Mouse (Mus musculus): ENCODE measurements around the gene Eif3m. TPM values are rescaled to one million over a fixed set of nuclear protein-coding genes. Genes with fewer than 3 reads are reported as not detected.
"Not testable (repeated sequence)": the region's sequence is repeated elsewhere in the genome, so short reads cannot be mapped to it uniquely, and the experiment has no call there.

Gene Eif3m
- polyA plus RNA-seq, 1 experiment, result 133 TPM

GRCm38 (mm10) chr2:105037956-105038569 lies 21.2 kb upstream of the Eif3m start:
- no peak for TF ChIP-seq CTCF (IDR thresholded peaks at IDR 0.05; ENCODE audit: control insufficient read depth, insufficient read depth, low read length)
- no peak for TF ChIP-seq POLR2A (IDR thresholded peaks at IDR 0.05; ENCODE audit: borderline replicate concordance, control insufficient read depth, low read depth, low read length)
- 68% methylated on average over 7 of the region's 7 CpGs for WGBS

GRCm38 (mm10) chr2:105036401-105037070 lies 19.7 kb upstream of the Eif3m start:
- no peaks in the 10 kb centered on the region; the same call in 1 of the 2 replicates for H3K4me1 ChIP-seq (ENCODE audit: control insufficient read depth, insufficient read depth, low read length)
- TF ChIP-seq CTCF (IDR thresholded peaks at IDR 0.05; ENCODE audit: control insufficient read depth, insufficient read depth, low read length) (no peak), POLR2A (IDR thresholded peaks at IDR 0.05; ENCODE audit: borderline replicate concordance, control insufficient read depth, low read depth, low read length) (no peak)
- no peak overlapping the region for H3K4me3 ChIP-seq (replicated peaks; ENCODE audit: control insufficient read depth, low read depth, low read length)
- no peak overlapping the region for H3K27ac ChIP-seq (ENCODE audit: control insufficient read depth, insufficient read depth, low read depth, low read length, poor library complexity)
- 76% methylated on average over 11 of the region's 11 CpGs for WGBS

More at GRCm38 (mm10) chr2:105037956-105038569, 21.2 kb upstream of the Eif3m start:
- H3K4me1 ChIP-seq (ENCODE audit: control insufficient read depth, insufficient read depth, low read length), result no peaks in the 10 kb centered on the region; the same call in 1 of the 2 replicates
- H3K4me3 ChIP-seq (replicated peaks; ENCODE audit: control insufficient read depth, low read depth, low read length), result no peak overlapping the region
- no peak overlapping the region for H3K27ac ChIP-seq (ENCODE audit: control insufficient read depth, insufficient read depth, low read depth, low read length, poor library complexity)

DNA sequence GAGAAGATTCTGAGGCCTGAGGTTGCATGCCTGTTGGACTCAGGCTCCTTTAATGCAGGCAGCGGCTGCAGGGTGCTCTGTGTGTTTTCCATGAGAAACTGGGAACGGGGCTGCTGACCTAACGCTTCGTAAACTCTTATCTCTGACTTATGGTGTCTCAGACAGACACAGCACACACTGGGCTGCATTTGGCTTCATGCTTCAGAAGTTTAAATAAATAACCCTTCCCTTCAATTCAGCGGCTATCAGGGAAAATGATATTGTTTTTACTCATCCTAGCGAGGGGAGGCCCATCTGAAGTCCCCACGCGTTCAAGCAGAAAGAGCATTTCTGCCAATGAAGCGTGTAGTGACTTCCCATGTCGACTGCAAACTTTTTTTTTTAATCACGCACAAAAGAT lies 19.1 kb upstream of the Eif3m start:
- Histone ChIP-seq H3K4me3 (replicated peaks; ENCODE audit: control insufficient read depth, low read depth, low read length) (no peak overlapping the region), H3K4me1 (ENCODE audit: control insufficient read depth, insufficient read depth, low read length) (no peaks in the 10 kb centered on the region; the same call in 1 of the 2 replicates), H3K27ac (ENCODE audit: control insufficient read depth, insufficient read depth, low read depth, low read length, poor library complexity) (no peak overlapping the region)
- TF ChIP-seq CTCF (IDR thresholded peaks at IDR 0.05; ENCODE audit: control insufficient read depth, insufficient read depth, low read length) (no peak), POLR2A (IDR thresholded peaks at IDR 0.05; ENCODE audit: borderline replicate concordance, control insufficient read depth, low read depth, low read length) (no peak)
- 87% methylated on average over 11 of the region's 11 CpGs for WGBS

DNA sequence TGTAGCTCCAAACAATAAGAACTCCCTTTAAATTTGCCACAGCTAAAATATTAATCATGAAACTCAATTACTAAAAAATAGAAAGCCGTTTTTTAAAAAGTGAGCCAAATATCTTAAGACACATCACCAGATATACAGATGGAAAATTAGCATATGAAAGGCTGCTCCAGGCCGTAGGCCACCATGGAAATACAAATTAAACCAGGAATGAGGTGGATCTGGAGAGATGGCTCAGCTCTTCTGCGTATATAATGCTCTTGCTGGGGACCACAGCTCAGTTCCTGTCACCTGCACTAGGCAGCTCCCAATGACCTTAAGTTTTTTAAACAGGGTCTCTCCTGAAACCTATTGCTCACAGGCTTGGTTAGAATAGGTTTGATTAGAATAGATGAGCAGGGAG lies 17.2 kb upstream of the Eif3m start:
- no peak for TF ChIP-seq CTCF (IDR thresholded peaks at IDR 0.05; ENCODE audit: control insufficient read depth, insufficient read depth, low read length)
- no peak for TF ChIP-seq POLR2A (IDR thresholded peaks at IDR 0.05; ENCODE audit: borderline replicate concordance, control insufficient read depth, low read depth, low read length)
- 86% methylated on average over 3 of the region's 3 CpGs for WGBS
- H3K4me1 ChIP-seq (ENCODE audit: control insufficient read depth, insufficient read depth, low read length), result no peaks in the 10 kb centered on the region; the same call in 1 of the 2 replicates

GRCm38 (mm10) chr2:105030505-105030904 lies 13.6 kb upstream of the Eif3m start:
- Histone ChIP-seq H3K4me3 (replicated peaks; ENCODE audit: control insufficient read depth, low read depth, low read length) (no peak overlapping the region), H3K4me1 (ENCODE audit: control insufficient read depth, insufficient read depth, low read length) (no peaks in the 10 kb centered on the region; the same call in 1 of the 2 replicates), H3K27ac (ENCODE audit: control insufficient read depth, insufficient read depth, low read depth, low read length, poor library complexity) (no peak overlapping the region)
- TF ChIP-seq CTCF (IDR thresholded peaks at IDR 0.05; ENCODE audit: control insufficient read depth, insufficient read depth, low read length) (no peak), POLR2A (IDR thresholded peaks at IDR 0.05; ENCODE audit: borderline replicate concordance, control insufficient read depth, low read depth, low read length) (no peak)
- WGBS, result 79% methylated on average over 5 of the region's 5 CpGs

More for the DNA sequence above, 17.2 kb upstream of the Eif3m start:
- Histone ChIP-seq H3K4me3 (replicated peaks; ENCODE audit: control insufficient read depth, low read depth, low read length) (no peak overlapping the region), H3K27ac (ENCODE audit: control insufficient read depth, insufficient read depth, low read depth, low read length, poor library complexity) (no peak overlapping the region)

- 40% methylated on average over 5 of the region's 5 CpGs for WGBS
- H3K4me1 ChIP-seq (ENCODE audit: control insufficient read depth, insufficient read depth, low read length), result no peaks in the 10 kb centered on the region; the same call in 1 of the 2 replicates
- TF ChIP-seq POLR2A (IDR thresholded peaks at IDR 0.05; ENCODE audit: borderline replicate concordance, control insufficient read depth, low read depth, low read length) (no peak), CTCF (IDR thresholded peaks at IDR 0.05; ENCODE audit: control insufficient read depth, insufficient read depth, low read length) (no peak)
- H3K27ac ChIP-seq (ENCODE audit: control insufficient read depth, insufficient read depth, low read depth, low read length, poor library complexity), result no peak overlapping the region
- H3K4me3 ChIP-seq (replicated peaks; ENCODE audit: control insufficient read depth, low read depth, low read length), result no peak overlapping the region
Observed at GRCm38 (mm10) chr2:105028806-105029205, 11.9 kb upstream of the Eif3m start.

DNA sequence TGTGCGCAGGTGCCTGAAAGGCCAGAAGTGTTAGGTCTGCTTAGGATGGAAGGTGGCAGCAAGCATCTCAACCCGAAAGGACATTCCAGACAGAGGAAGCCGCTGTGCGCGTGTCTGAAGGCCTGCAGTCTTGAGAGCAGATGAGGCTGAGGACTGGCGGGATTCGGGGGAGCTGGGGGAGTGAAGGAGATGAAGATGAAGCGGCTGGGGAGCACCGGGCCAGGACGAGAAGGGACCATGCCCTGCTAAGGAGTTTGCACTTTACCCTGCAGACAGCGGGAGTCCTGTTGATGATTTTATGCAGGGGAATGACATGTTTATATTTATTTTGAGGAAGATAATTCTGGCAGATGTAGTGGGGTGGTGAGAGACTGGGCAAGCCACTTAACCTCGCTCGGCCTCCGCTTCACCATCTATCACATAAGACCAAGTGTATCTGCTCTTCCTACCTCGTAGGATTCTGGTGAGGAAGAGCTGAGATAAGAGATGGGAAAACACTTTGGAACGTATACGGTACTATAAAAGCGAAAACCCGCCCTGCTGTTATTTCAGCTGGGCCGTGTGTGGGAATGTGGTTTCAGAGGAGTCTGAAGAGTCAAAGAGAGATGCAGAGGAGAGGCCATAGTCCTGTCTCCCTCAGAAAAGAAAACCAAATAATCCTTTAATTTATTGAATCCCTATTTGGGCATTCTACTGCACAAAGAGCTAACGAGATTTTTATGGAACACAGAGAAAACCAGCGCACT lies 10.2 kb upstream of the Eif3m start:
- TF ChIP-seq POLR2A (IDR thresholded peaks at IDR 0.05; ENCODE audit: borderline replicate concordance, control insufficient read depth, low read depth, low read length) (no peak), CTCF (IDR thresholded peaks at IDR 0.05; ENCODE audit: control insufficient read depth, insufficient read depth, low read length) (no peak)
- Histone ChIP-seq H3K27ac (ENCODE audit: control insufficient read depth, insufficient read depth, low read depth, low read length, poor library complexity) (no peak overlapping the region), H3K4me3 (replicated peaks; ENCODE audit: control insufficient read depth, low read depth, low read length) (no peak overlapping the region), H3K4me1 (ENCODE audit: control insufficient read depth, insufficient read depth, low read length) (no peaks in the 10 kb centered on the region; the same call in 1 of the 2 replicates)
- 90% methylated on average over 22 of the region's 22 CpGs for WGBS

DNA sequence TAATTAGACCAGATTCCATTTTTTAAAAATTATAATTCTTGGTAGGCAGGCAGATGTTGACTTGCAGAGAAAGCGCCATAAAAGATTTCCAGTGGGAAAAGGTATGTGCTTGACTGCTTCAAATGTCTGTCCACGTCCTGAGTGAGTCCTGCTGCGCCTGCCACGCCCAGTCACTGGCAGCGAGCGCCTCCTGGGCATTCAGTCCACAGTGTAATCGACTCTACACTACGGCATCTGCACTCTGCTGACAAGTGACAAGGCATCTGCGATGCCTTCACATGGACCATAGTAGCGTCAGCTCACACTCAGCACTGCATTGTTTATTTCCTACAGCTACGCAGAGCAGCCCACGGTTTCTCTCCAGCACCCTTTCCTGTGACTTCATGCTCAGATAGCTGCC lies 8.7 kb upstream of the Eif3m start:
- 0 out of 2 replicates have a peak overlapping the region, but pooled peaks have one; percentile 12 for H3K27ac ChIP-seq (ENCODE audit: control insufficient read depth, insufficient read depth, low read depth, low read length, poor library complexity)
- H3K4me3 ChIP-seq (replicated peaks; ENCODE audit: control insufficient read depth, low read depth, low read length); H3K4me1 ChIP-seq (ENCODE audit: control insufficient read depth, insufficient read depth, low read length): not testable (repeated sequence)
- 76% methylated on average over 12 of the region's 12 CpGs for WGBS
